Mouse (Mus musculus): ENCODE results near the gene Dcp1a. TPM values are rescaled to one million over a fixed set of nuclear protein-coding genes. Genes with fewer than 3 reads are reported as not detected.

Gene Dcp1a
- 10 to 100 TPM; 21.8 to 25.8 (median 24.7) TPM for total RNA-seq (2022)

GRCm38 (mm10) chr14:30479361-30479948 lies at the start of gene Dcp1a:
Dcp1a (plus strand) TSS chr14:30479535.
- peak; percentile 95 to 97 for DNase-seq (ENCODE audit: low spot score in 2 of 2)

DNA sequence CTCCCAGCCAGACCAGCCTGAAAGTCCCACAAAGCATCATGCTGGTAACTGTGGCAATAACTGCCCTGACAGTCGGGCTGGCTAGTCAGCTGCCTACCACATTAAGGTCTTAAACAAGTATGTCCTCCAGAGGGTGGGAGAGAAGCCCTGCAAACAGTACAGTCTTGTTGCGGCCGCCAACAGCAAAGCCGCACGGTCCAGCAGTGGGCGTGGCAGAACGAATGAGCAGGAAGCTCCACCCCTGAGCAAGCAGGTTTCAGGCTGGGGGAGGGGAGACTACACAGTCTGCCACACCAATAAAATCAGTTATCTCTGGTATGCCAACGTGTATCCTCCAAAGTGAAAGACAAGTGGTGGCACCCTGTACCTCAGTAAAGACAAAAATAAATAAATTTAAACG lies 49.7 kb upstream of the Dcp1a start:
- DNase-seq (ENCODE audit: low spot score in 2 of 2) = no peak

- no peak for DNase-seq (ENCODE audit: low spot score in 2 of 2)
Observed at GRCm38 (mm10) chr14:30430026-30430425, 49.3 kb upstream of the Dcp1a start.

GRCm38 (mm10) chr14:30430446-30430845 lies 48.9 kb upstream of the Dcp1a start:
- DNase-seq (ENCODE audit: low spot score in 2 of 2) = no peak

- DNase-seq (ENCODE audit: low spot score in 2 of 2) = no peak
Observed at GRCm38 (mm10) chr14:30435316-30435715, 44.0 kb upstream of the Dcp1a start.

DNA sequence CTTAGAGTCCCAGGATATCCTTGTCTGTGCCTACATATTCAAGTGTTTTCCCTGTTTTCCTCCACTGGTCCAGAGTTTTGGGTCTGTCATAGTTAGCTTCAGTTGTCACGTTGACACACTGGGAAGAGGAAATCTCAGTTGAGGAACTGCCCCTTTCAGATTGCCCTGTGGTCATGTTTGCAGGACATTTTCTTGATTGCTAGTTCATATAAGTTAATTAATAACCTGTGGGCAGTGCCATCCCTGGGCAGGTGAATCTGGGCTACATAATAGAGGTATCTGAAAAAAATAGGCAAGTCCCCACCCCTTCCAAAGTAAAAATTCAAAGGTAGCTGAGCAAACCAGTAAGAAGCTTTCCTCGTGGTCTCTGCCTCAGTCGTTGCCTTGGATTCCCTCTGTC lies 39.4 kb upstream of the Dcp1a start:
- no peak for DNase-seq (ENCODE audit: low spot score in 2 of 2)

GRCm38 (mm10) chr14:30455801-30456595 lies 23.3 kb upstream of the Dcp1a start:
- DNase-seq (ENCODE audit: low spot score in 2 of 2) = no peak

- DNase-seq (ENCODE audit: low spot score in 2 of 2) = no peak
Observed at GRCm38 (mm10) chr14:30457436-30457835, 21.9 kb upstream of the Dcp1a start.

- no peak for DNase-seq (ENCODE audit: low spot score in 2 of 2)
Observed at GRCm38 (mm10) chr14:30457897-30458296, 21.4 kb upstream of the Dcp1a start.

DNA sequence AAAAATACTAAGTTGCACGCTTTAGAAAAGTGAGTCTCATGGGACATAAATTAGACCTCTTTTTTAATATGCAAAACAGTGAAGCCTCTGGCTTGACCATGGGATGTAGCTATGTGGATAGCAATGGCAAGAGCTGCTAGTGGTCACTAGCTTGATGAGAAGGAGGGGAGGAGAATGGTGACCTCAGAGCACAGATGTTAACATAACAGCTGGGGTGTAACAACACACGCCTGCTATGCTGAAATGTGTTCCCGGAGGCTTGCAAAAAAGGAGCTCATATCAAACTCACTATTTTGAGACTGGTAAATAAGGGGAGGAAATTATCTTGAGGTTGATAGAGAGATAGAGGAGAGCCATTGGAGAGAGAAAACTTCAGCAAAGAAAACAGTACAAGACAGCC lies 20.5 kb upstream of the Dcp1a start:
- no peak for DNase-seq (ENCODE audit: low spot score in 2 of 2)

- DNase-seq (ENCODE audit: low spot score in 2 of 2) = peak; percentile 56 to 82
Observed at GRCm38 (mm10) chr14:30459891-30460523, 19.3 kb upstream of the Dcp1a start.

DNA sequence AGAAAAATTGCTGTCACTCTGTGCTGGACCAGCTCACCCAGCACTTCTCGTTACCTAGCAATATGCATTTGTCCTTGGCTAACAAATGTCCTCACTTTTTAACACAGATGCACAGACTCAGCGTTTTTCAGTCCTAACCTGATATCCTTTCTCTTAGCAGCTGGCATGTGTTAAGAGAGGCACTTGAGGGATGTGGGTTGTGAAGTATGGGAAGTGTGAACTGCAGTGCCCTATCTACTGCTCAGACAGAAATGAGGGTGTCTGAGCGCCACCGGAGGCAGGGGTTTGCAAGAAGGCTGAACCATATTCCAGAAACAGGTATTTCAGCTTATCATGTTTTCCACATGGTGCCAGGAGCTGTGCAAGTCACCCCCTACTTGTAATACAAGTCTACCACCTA lies 16.0 kb upstream of the Dcp1a start:
- DNase-seq (ENCODE audit: low spot score in 2 of 2) = no peak

DNA sequence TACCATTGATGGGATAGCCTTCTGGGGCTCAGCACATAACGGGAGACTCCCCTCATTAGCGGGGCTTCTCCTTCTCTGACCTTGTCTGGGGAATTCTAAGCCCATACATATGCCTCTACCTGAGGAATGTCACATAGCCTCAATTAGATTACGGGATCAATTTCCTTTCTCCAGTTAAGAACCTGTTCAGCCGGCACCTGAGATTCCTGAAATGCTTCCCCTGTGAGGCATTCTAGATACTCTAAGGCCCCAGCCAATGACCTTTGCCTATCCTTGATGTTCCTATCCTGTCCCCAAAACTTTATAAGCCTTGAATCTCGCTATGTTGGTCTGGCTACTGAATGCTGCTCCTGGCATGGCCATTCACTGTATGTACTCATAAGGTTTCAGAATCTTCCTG lies 5.7 kb upstream of the Dcp1a start:
- DNase-seq (ENCODE audit: low spot score in 2 of 2) = no peak

DNA sequence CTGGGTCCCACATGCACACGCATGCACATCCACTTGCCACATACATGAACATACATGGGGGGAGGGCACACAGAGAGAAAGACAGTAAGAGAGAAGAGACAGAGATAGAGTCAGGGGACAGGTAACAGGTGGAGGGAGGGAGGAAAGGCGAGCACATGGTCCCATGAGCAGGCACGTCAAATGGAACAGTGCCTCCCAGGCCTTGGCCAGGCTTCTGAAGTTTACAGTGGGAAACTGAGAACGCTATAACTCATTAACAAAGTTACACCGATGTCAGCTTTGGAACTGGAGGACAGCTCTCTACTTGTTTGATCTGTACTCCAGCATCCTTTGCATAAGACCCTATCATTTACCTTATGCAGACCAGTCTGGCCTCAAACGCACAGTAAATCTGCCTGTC lies 4.9 kb upstream of the Dcp1a start:
- DNase-seq (ENCODE audit: low spot score in 2 of 2) = no peak

DNA sequence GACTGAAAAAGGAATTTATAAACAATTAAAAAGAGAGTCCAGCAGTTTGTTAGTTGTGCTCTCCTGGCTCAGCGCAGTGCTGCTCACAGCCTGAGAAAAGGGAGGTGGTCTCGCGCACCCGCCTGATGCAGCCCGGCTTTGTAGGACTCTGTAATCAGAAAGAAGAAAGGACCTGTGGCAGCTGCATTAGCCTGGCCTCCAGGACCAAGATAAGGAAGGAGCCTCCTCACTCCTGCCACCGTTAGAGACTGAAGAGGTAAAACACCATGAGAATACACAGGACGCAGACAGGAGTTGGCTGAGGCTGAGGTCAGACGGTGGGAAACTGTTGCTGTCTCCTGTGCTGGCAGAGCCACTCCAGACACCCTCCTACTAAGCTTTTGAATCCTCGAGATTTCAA lies 12.0 kb downstream of the Dcp1a start, which contains the start of gene Cacna1d:
TSS of gene Cacna1d (minus strand) at position 114 of the 400 bp plus-strand sequence.
- DNase-seq (ENCODE audit: low spot score in 2 of 2) = no peak

DNA sequence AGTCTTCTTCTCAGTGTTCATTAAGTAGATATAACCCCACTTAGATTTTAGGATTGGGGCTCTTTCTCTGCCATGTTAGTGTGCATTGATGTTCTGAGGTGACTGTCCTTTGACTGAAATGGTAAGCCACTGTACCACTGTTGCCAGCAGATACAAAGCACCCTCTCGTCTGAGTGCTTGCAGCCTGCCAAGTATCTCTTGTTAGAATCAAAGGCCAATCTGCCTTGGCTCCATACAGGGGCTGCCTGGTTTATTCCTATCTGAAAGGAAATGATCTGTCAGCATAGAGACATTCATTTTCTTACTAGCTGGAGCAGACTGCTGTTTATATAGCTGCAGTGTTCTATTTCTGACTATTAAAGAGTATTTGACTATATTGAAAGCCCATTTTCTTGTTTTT lies 13.9 kb downstream of the Dcp1a start:
- DNase-seq (ENCODE audit: low spot score in 2 of 2) = no peak

DNA sequence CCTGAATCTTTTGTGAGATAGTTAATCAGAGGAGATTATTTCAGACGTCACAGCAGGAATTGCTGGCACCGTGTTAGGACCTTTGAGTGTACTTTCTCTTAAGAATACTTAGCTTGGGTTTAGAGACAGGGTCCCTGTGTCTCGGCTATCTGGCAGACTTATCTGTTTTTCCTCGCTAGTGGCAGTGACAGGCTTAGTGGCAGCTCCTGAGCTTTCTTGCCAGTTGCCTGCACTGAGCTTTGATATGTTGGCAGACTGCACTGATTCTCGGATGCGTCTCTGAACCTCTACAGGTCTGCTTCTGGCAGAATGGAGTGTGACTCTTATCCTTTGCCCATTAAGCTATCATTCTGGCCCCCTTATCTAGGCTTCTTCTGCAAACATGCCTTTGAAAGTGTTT lies 15.7 kb downstream of the Dcp1a start:
- no peak for DNase-seq (ENCODE audit: low spot score in 2 of 2)

- DNase-seq (ENCODE audit: low spot score in 2 of 2) = no peak
Observed at GRCm38 (mm10) chr14:30498202-30498601, 18.9 kb downstream of the Dcp1a start.

GRCm38 (mm10) chr14:30504990-30505389 lies 25.7 kb downstream of the Dcp1a start:
- no peak for DNase-seq (ENCODE audit: low spot score in 2 of 2)

DNA sequence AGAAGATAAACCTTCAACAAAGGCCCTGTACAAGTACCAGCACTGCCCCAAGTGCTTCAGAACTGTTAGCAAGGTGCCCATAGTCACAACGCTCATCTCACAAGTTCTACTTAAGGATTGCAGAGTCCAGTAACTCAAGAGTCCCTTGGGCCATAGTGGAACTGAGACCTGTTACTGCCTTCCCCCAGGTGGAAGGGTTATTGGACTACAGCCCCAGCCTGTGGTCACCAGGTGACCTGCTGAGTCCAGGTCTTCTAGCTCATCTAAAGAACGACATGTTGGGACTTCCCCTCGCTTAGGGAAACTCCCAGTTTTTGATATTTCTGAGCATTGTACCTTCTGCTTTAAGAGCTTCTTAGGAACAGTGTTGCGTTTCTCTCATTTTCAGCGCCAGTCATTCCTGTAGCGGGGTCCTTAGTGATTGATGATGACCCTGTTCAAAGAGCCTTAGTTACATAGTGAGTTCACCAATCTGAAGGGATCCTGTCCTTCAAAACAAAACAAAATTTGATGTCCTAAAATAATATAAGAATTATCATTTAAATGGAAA lies 31.0 kb downstream of the Dcp1a start:
- no peak for DNase-seq (ENCODE audit: low spot score in 2 of 2)

- DNase-seq (ENCODE audit: low spot score in 2 of 2) = no peak
Observed at GRCm38 (mm10) chr14:30512896-30513295, 33.6 kb downstream of the Dcp1a start.

Measured in layer of hippocampus, adult 8-10 months (tissue).